Mouse (Mus musculus) liver, embryonic 12.5 days (tissue): ENCODE measurements around the gene Dcps. TPM values are rescaled to one million over a fixed set of nuclear protein-coding genes. Genes with fewer than 3 reads are reported as not detected.
A peak's percentile ranks its signal among the peaks of the same experiment; 100 is the strongest.

ENCODE experiments used
- ATAC-seq: fragments of 200-750 bp; cut with Nextera tagmentation; 2 replicates; pipeline ENCODE4 v1.8.0; 2017; ENCODE audit warnings: moderate number of reproducible peaks, mild to moderate bottlenecking, moderate library complexity
- H3K27ac ChIP-seq: fragments of 300-500 bp; sonication (generic); 2 replicates; pipeline ENCODE4 v1.5.1; 2016; ENCODE audit warnings: mild to moderate bottlenecking
- H3K27me3 ChIP-seq: fragments of 300-500 bp; sonication (generic); replicated peaks from 2 replicates; pipeline ENCODE4 v1.6.1; 2016; ENCODE audit warnings: mild to moderate bottlenecking, moderate library complexity
- H3K36me3 ChIP-seq: fragments of 300-500 bp; sonication (generic); 2 replicates; pipeline ENCODE4 v1.6.1; 2016; ENCODE audit warnings: mild to moderate bottlenecking, moderate library complexity
- H3K4me1 ChIP-seq: fragments of 300-500 bp; sonication (generic); 2 replicates; pipeline ENCODE4 v1.6.1; 2016
- H3K4me2 ChIP-seq: fragments of 300-500 bp; sonication (generic); 2 replicates; pipeline ENCODE4 v1.6.1; 2016; ENCODE audit warnings: mild to moderate bottlenecking, moderate library complexity
- H3K4me3 ChIP-seq: fragments of 300-500 bp; sonication (generic); 2 replicates; pipeline ENCODE4 v1.5.1; 2016; ENCODE audit warnings: mild to moderate bottlenecking, moderate library complexity
- H3K9ac ChIP-seq: fragments of 300-500 bp; sonication (generic); 2 replicates; pipeline ENCODE4 v1.6.1; 2016; ENCODE audit warnings: mild to moderate bottlenecking, moderate library complexity
- H3K9me3 ChIP-seq: fragments of 300-500 bp; sonication (generic); replicated peaks from 2 replicates; pipeline ENCODE4 v1.6.1; 2016; ENCODE audit warnings: mild to moderate bottlenecking, moderate library complexity
- WGBS: fragments of 180-500 bp; shearing (Covaris S2); methylation state at CpG from one replicate; pipeline ENCODE4 v1.1.7; 2016; ENCODE audit not compliant: insufficient replicate concordance; 5-methylcytosine and 5-hydroxymethylcytosine counted together
- polyA plus RNA-seq: library from polyadenylated mRNA; unstranded; fragments of >200 nt; fragmentation: Nextera tagmentation; extraction: Ambion mirVana; gene quantifications from 2 replicates; pipeline ENCODE4 v1.2.1, GENCODE M21; 2016

The Dcps gene
- polyA plus RNA-seq, 1 experiment from 2014 or later = 65.9 TPM

DNA sequence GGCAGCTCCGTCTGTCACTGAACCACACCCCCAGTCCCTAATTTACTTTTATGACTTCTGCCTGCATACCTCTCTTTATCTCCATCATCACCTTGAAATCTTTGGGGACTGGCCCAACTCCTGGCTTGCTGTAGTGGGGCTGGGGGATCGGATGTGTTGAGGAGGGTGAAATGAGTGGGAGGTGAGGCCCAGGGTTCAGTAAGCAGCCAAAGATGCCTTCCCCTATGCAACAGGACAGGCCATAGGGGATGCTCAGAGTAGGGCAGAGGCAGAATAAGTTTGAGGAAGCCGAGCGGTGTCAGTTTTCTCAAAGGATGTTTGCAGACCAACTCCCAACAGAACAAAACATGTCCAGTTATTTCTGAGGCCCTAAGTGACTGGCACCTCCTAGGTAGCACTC, 60.6 kb downstream of the Dcps start:
- no peak for ATAC-seq
- Histone ChIP-seq H3K27me3 (no peaks in the 10 kb centered on the region), H3K36me3 (peaks cover 50% of the 10 kb centered on the region), H3K4me1 (peaks cover 91% of the 10 kb centered on the region), H3K27ac (peak overlapping the region; percentile 89), H3K4me3 (peak overlapping the region; percentile 77), H3K9me3 (no peaks in the 10 kb centered on the region), H3K4me2 (peak overlapping the region; percentile 89), H3K9ac (peak overlapping the region; percentile 91)
- 39% methylated on average over 3 of the region's 4 CpGs for WGBS

DNA sequence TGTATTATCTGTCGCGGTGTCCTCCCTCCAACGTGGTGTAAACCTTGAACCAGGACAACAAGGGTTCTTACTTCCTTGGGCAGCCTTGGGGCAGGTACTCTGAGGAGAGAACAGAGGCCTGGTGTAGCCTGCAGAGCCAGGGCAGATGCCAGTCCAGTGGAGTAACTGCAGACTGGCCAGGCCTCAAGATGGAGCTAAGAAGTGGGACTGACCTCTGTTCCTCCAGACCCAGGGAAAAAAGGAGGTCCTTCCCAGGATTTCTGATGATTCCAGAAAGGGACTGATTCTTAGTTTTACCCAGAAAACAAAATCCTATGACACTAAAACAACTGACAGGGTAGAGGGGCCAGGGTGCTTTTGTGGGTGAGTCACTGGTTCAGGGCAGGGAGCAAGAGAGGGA, 61.6 kb downstream of the Dcps start:
- Histone ChIP-seq H3K9ac (peak overlapping the region; percentile 91), H3K27me3 (no peaks in the 10 kb centered on the region), H3K4me2 (peak overlapping the region; percentile 89), H3K27ac (peak overlapping the region; percentile 89), H3K4me1 (peaks cover 91% of the 10 kb centered on the region), H3K4me3 (peak overlapping the region; percentile 77), H3K36me3 (peaks cover 50% of the 10 kb centered on the region), H3K9me3 (no peaks in the 10 kb centered on the region)
- 74% methylated on average over 3 of the region's 3 CpGs for WGBS
- ATAC-seq = no peak

DNA sequence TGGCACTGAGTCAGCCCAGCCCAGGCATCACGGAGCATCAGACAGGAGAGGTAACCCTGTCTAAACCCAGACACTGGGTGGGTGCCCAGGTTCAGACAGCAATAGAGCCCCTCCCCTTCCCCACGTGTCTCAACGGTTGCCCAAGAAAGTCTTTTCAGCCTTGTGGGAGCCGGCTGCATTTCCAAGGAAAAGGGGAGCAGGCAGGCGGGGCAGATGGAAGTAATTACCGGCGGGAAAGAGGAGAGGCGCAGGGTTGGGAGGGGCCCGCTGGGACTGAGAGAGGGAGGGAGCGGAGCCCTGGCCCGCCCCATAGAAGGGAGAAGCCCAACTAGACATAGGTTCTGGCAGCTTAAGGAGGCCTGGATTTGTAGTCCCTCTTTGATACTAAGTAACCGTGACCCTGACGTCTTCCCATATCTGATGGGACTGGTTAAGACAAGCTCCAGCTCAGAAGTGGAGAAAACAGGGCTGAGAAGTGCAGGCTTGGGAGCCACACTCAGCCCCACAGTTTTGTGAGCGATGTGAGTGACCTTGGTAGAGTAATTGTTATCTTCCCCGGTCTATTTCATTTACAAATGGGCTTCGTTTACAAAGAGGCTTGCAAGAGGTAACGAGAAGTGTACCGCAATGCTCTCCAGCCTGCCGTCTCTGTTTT, 63.8 kb downstream of the Dcps start:
- no peak overlapping the region; the same call in 1 of the 2 replicates for H3K4me3 ChIP-seq
- no peaks in the 10 kb centered on the region for H3K27me3 ChIP-seq
- peak overlapping the region; percentile 76 for H3K27ac ChIP-seq
- peaks cover 92% of the 10 kb centered on the region for H3K4me1 ChIP-seq
- WGBS = 59% methylated on average over 19 of the region's 19 CpGs
- H3K4me2 ChIP-seq = peak overlapping the region; percentile 44
- peak overlapping the region; percentile 55 for H3K9ac ChIP-seq
- peaks cover 61% of the 10 kb centered on the region for H3K36me3 ChIP-seq
- no peak for ATAC-seq
- no peaks in the 10 kb centered on the region for H3K9me3 ChIP-seq

DNA sequence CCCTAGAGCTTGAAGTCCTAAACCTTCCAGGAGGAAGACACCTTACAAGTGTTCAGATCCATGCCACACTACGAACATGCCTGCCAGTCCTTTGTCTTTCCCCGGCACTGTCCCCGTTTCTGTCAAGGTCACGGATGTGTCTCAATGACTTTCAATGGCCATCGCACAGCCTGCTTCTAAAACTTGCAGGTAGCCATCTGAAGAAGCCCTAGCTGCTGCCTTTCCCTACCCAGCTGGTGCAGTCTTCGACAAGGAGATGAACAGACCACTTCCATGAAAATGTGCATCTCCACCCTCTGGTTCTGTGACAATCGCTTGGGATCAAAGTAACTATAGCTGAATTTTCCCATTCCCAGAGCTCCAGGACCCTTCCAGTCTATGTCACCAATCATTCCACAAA, 64.4 kb downstream of the Dcps start:
- H3K36me3 ChIP-seq = peaks cover 61% of the 10 kb centered on the region
- 74% methylated on average over 7 of the region's 7 CpGs for WGBS
- peak overlapping the region; percentile 44 for H3K4me2 ChIP-seq
- ATAC-seq = no peak
- H3K27ac ChIP-seq = peak overlapping the region; percentile 76
- no peak overlapping the region for H3K4me3 ChIP-seq
- H3K9me3 ChIP-seq = no peaks in the 10 kb centered on the region
- no peaks in the 10 kb centered on the region for H3K27me3 ChIP-seq
- peaks cover 97% of the 10 kb centered on the region for H3K4me1 ChIP-seq
- peak overlapping the region; percentile 55 for H3K9ac ChIP-seq

DNA sequence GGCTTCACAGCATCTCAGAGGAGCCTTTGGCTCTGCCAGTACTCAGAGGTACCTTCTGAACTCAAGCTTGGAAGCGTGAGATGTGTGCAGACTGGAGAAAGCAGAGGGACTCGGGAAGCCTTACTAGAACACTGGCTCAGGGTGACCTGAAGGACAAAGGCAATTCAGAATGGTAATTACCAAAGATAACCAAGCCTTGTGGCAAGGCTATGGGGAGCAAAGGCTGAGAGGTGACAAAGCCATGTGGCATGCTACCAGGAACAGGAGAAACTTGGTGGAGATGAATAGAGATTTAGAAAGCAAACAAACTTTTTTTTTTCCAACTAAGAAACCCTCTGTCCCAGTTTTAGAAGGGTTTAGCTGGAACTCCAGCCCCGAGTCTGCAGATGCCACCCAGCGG, 65.3 kb downstream of the Dcps start:
- Histone ChIP-seq H3K4me1 (peaks cover 98% of the 10 kb centered on the region), H3K27ac (peak overlapping the region; percentile 76), H3K36me3 (peaks cover 61% of the 10 kb centered on the region), H3K27me3 (no peaks in the 10 kb centered on the region), H3K4me3 (peak overlapping the region; percentile 6; the same call in 1 of the 2 replicates), H3K9me3 (no peaks in the 10 kb centered on the region), H3K4me2 (peak overlapping the region; percentile 44), H3K9ac (peak overlapping the region; percentile 55)
- 69% methylated on average over 4 of the region's 4 CpGs for WGBS
- ATAC-seq = no peak

DNA sequence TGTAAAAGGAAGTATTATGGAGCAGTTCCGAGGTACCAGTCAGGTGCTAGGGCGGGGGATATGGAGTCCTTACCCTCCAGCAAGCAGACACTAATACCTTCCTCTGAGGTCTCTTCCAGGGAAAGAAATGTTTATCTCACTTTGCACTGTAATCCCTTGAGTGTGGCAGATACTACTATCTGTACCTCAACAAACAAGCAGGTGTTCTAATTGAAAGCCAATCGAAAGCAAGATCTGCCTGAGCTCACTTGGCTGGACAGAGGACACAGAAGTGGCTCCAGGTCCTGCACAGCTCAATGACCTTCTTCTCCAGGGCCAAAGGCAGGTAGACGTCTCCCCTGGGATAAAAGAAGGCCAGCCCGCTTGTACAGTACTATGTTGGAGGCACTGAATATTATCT, 65.8 kb downstream of the Dcps start:
- Histone ChIP-seq H3K9me3 (no peaks in the 10 kb centered on the region), H3K27me3 (no peaks in the 10 kb centered on the region), H3K4me3 (peak overlapping the region; percentile 6; the same call in 1 of the 2 replicates), H3K9ac (peak overlapping the region; percentile 55), H3K27ac (peak overlapping the region; percentile 76), H3K36me3 (peaks cover 61% of the 10 kb centered on the region), H3K4me1 (peaks cover 98% of the 10 kb centered on the region), H3K4me2 (peak overlapping the region; percentile 44)
- WGBS = 52% methylated on average over 5 of the region's 5 CpGs
- ATAC-seq = peak; percentile 27

DNA sequence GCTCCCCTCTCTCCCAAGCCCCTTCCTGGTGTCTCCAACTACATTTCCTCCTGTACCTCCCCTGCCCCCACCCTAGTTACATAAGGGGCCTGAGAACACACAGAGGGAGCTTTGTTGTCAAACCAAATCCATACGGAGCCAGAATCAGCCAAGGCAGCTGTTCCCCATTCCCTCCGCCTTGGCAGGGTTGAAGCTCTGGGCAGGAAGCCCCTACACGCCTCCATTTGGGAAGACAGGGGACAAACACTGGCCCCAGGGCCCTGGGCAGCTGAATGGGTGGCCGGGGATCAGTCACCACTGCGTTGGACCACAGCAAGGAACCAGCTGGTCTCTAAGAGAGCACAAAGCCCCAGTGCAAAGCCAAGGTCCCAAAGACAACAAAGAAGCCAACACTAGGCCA, 66.9 kb downstream of the Dcps start:
- H3K27ac ChIP-seq = peak overlapping the region; percentile 76
- H3K27me3 ChIP-seq = no peaks in the 10 kb centered on the region
- WGBS = 55% methylated on average over 5 of the region's 5 CpGs
- peaks cover 97% of the 10 kb centered on the region for H3K4me1 ChIP-seq
- H3K9me3 ChIP-seq = no peaks in the 10 kb centered on the region
- H3K4me3 ChIP-seq = no peak overlapping the region
- H3K4me2 ChIP-seq = peak overlapping the region; percentile 44
- peaks cover 62% of the 10 kb centered on the region for H3K36me3 ChIP-seq
- ATAC-seq = no peak
- H3K9ac ChIP-seq = peak overlapping the region; percentile 55

DNA sequence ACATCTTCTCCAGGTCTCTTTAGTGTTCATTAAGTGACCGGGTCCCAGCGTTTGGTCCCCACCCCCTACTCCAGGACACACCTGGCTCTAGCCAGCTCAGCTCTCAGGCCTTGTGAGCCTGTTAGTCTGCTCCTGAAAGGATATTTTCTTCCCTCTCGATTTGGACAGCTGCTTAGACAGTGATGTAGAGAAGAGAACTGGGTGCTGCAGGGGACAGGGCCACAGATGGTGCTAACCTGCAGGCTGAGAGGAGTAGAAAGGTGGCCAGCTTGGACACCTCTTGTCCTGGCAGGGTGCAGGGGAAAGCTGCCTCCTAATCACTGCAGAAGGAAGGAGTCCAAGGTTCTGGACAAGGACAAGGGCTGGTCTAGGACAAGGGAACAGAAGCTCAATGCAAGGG, 67.8 kb downstream of the Dcps start:
- Histone ChIP-seq H3K9me3 (no peaks in the 10 kb centered on the region), H3K36me3 (peaks cover 60% of the 10 kb centered on the region), H3K4me3 (no peak overlapping the region), H3K9ac (peak overlapping the region; percentile 18; the same call in 1 of the 2 replicates), H3K4me2 (no peak overlapping the region), H3K27ac (peak overlapping the region; percentile 62; the same call in 1 of the 2 replicates), H3K27me3 (no peaks in the 10 kb centered on the region), H3K4me1 (peaks cover 94% of the 10 kb centered on the region)
- no peak for ATAC-seq
- 73% methylated on average over 3 of the region's 3 CpGs for WGBS

DNA sequence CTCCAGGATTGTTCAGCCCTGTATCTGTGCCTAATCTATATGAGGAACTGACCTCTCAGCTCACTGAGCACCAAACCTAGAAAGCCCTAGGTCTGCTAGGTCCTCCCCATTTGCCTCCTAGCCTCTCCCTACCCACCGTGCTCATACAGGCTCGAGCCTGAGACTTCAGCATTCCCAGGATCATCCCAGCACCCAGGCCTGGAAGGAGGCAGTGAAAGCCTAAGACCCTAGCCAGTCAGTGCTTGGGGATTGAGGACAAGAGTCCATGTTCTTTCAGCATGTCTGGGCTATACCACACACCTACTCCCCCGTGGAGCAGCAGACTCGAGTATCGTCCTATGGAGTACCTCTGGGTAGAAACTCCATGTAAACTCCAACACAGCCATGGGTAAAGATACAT, 68.5 kb downstream of the Dcps start:
- Histone ChIP-seq H3K4me3 (no peak overlapping the region), H3K27me3 (no peaks in the 10 kb centered on the region), H3K4me2 (peak overlapping the region; percentile 20; the same call in 1 of the 2 replicates), H3K9ac (0 out of 2 replicates have a peak overlapping the region, but pooled peaks have one; percentile 48), H3K4me1 (peaks cover 90% of the 10 kb centered on the region), H3K27ac (peak overlapping the region; percentile 62), H3K36me3 (peaks cover 62% of the 10 kb centered on the region), H3K9me3 (no peaks in the 10 kb centered on the region)
- ATAC-seq = no peak
- WGBS = 82% methylated on average over 5 of the region's 5 CpGs

DNA sequence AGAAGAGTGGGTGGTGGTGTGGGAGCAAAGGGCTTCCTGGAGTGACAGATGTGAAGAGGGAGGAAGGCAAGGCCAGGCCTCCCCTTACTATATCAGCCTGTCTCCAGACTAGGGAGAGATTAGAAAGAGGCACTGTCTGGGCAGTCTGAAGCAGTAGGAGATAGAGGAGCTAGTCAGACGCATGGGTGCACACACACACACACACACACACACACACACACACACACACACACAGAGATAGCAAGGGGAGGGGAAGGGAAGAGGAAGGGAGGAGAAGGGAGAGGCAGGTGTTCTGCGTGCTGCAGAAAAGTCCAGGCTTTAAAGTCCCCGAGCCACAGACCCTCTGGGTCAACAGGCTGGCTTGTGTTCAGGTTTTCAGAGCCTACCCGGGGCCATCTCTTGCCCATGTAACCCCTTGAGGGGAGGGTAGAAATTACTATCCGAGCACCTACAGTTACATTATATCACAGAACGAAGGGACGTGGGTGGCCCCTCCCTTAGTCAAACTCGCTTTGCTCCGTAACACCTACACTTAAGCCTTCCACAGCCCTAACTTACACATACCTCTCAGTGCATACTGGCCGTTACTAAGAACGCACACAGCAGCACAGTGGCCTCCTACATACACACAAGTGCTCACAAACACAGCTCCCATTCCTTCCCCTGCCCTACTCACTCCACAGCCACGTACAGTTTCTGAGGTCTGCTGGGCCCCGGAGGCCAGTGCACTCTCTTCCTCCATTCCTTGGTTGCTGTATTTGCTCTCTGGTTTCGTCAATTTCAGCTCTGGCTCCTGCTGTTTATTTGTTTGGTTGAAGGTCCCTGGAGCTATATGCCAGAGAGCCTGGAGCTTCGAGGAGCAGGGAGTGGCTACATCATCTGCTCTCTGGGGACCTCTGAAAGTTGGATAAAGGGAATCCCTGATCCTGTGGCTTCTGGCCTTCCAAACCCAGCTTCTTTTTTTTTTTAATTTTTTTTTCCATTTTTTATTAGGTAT, 69.7 kb downstream of the Dcps start:
- H3K9me3 ChIP-seq = no peaks in the 10 kb centered on the region
- H3K4me3 ChIP-seq = peak overlapping the region; percentile 23
- H3K4me2 ChIP-seq = peak overlapping the region; percentile 66
- peak overlapping the region; percentile 57 for H3K9ac ChIP-seq
- H3K27ac ChIP-seq = peak overlapping the region; percentile 88
- no peaks in the 10 kb centered on the region for H3K27me3 ChIP-seq
- ATAC-seq = peak; percentile 96
- peaks cover 60% of the 10 kb centered on the region for H3K36me3 ChIP-seq
- H3K4me1 ChIP-seq = peaks cover 78% of the 10 kb centered on the region
- WGBS = 30% methylated on average over 15 of the region's 15 CpGs

DNA sequence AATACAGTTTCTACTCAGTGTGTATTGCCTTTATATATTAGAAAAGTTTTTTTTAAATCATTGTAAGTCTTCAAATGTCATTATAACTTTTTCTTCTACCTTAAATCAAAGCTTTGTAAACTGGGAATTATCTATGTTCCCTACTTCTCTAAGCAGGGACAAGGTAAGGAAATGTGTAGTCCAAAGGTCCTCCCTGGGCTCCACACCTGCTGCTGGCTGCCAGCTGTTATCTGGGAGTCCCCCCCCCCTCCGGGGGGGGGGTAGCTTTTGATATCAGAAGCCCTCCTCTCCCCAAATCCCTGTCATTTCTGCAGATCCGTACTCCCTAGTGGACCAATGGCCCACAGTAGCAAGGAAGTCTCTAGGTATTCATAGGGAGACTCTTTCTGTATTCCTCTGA, 70.4 kb downstream of the Dcps start:
- Histone ChIP-seq H3K4me3 (peak overlapping the region; percentile 23), H3K4me2 (peak overlapping the region; percentile 66), H3K27ac (peak overlapping the region; percentile 88), H3K27me3 (no peaks in the 10 kb centered on the region), H3K4me1 (peaks cover 76% of the 10 kb centered on the region), H3K9me3 (no peaks in the 10 kb centered on the region), H3K36me3 (peaks cover 66% of the 10 kb centered on the region), H3K9ac (peak overlapping the region; percentile 57)
- ATAC-seq = peak; percentile 3; the same call in 1 of the 2 replicates
- 33% methylated on average over 2 of the region's 2 CpGs for WGBS

DNA sequence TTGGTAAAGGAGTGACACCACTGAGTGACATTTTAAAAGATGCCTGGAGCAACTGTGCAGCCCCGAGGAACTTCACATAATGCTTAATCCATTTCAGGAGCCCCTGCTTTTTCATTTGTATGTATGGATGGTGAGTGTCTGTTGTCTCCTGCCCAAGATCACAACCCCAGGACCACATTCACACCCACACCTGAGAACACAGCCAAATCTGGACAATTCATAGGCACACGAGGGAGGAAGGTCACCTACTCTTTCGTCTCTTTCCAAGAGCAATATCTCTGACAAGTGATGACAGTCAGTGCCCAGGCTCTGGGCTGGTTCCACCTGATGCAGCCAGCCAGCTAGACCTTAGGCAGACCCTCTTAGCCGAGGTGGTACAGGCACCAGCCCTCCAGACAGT, 71.2 kb downstream of the Dcps start:
- no peak for ATAC-seq
- Histone ChIP-seq H3K4me1 (peaks cover 75% of the 10 kb centered on the region), H3K27ac (peak overlapping the region; percentile 56)

More for the DNA sequence above, 71.2 kb downstream of the Dcps start:
- H3K4me2 ChIP-seq = peak overlapping the region; percentile 66
- no peak overlapping the region for H3K4me3 ChIP-seq
- WGBS = 70% methylated on average over 4 of the region's 4 CpGs
- no peaks in the 10 kb centered on the region for H3K9me3 ChIP-seq
- H3K36me3 ChIP-seq = peaks cover 59% of the 10 kb centered on the region
- peak overlapping the region; percentile 57 for H3K9ac ChIP-seq
- no peaks in the 10 kb centered on the region for H3K27me3 ChIP-seq
